In the genomic region with DNA sequence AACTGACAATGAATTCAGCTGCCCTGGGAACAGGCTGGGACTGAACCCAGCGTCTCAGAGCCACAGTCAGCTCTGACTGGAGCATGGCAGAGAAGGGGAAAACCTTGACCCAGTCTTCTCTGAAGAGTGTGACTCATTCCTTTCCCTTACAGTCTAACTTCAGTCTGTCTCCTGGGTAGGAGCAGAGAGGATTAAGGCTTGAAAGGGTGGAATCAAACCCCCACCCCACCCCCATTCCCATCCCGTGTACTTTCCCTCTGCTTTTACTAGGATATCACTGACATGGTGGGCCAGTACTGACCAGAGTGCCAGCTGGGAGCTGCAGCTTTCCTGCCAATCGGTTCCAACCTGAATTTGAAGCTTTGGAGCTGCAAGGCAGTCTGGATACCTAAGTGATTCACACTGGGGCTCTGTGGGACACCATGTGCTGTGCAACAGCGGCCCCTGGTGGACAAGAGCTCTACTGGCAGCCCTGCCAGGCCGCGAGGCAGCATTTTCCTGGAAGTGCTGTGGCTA, we compare ENCODE assay signal across 8 mouse cellular contexts.
DNase-seq lines count a peak whose midpoint lies in the region; ATAC-seq and TF ChIP-seq lines count a peak whose summit lies in the region.

No protein-coding gene starts in this region.

- DNase-seq in MEL (ENCODE audit: low read depth, low spot score), result peak; percentile 61
- DNase-seq in cerebellum, adult 2 months, result peak; percentile 63 to 75
- DNase-seq in forelimb bud, embryonic 11.5 days (ENCODE audit: low read depth, low spot score), result peak; percentile 85
- peak; percentile 89 for DNase-seq in hindbrain, embryonic 10.5 days (ENCODE audit: low spot score)
- DNase-seq in layer of hippocampus, adult 9-10 months (ENCODE audit: low spot score), result peak; percentile 60
- DNase-seq in ovary, postnatal 14 days (ENCODE audit: low spot score), result peak; percentile 80
- DNase-seq in thymus, postnatal 10 days (ENCODE audit: low spot score in 2 of 2), result peak; percentile 49 to 81

- H3K4me1 ChIP-seq in MEL (ENCODE audit: control insufficient read depth in 1 of 2, insufficient read depth in 2 of 2, low read length in 2 of 2), result no peaks in the 10 kb centered on the region
- no peaks in the 10 kb centered on the region for H3K4me1 ChIP-seq in cerebellum, adult 2 months (ENCODE audit: control insufficient read depth, insufficient read depth, low read length)
- H3K4me1 ChIP-seq in hindbrain, embryonic 10.5 days (replicated peaks), result peaks cover 7% of the 10 kb centered on the region; the same call in 1 of the 2 replicates
- H3K4me1 ChIP-seq in lung, embryonic 15.5 days, result no peaks in the 10 kb centered on the region

- no peak overlapping the region for H3K9ac ChIP-seq in MEL (ENCODE audit: control insufficient read depth, low read depth, low read length, poor library complexity, severe bottlenecking)
- no peak overlapping the region for H3K9ac ChIP-seq in lung, embryonic 15.5 days

- TF ChIP-seq RAD21 in MEL (IDR thresholded peaks at IDR 0.05; ENCODE audit: low read depth, low read length), result peak; percentile 87

- no peak overlapping the region for H3K4me2 ChIP-seq in lung, embryonic 15.5 days

- H3K27me3 ChIP-seq in MEL (ENCODE audit: control insufficient read depth in 1 of 2, insufficient read depth in 2 of 2, low read length in 2 of 2), result no peaks in the 10 kb centered on the region
- H3K27me3 ChIP-seq in cerebellum, adult 2 months (ENCODE audit: control insufficient read depth, insufficient read depth, low read length), result no peaks in the 10 kb centered on the region
- peaks cover 5% of the 10 kb centered on the region; the same call in 1 of the 2 replicates for H3K27me3 ChIP-seq in hindbrain, embryonic 10.5 days (ENCODE audit: insufficient read depth, poor library complexity, severe bottlenecking)
- peaks cover 4% of the 10 kb centered on the region for H3K27me3 ChIP-seq in lung, embryonic 15.5 days

- H3K36me3 ChIP-seq in MEL (ENCODE audit: control insufficient read depth in 1 of 2, insufficient read depth in 2 of 2, low read length in 2 of 2), result no peaks in the 10 kb centered on the region
- H3K36me3 ChIP-seq in hindbrain, embryonic 10.5 days, result no peaks in the 10 kb centered on the region
- no peaks in the 10 kb centered on the region for H3K36me3 ChIP-seq in lung, embryonic 15.5 days

- no peak for TF ChIP-seq EP300 in MEL (IDR thresholded peaks at IDR 0.05; ENCODE audit: low read depth in 1 of 2, low read length in 2 of 2)

- no peak overlapping the region for H3K4me3 ChIP-seq in MEL (ENCODE audit: control insufficient read depth in 1 of 2, insufficient read depth in 1 of 2, low read depth in 2 of 2, low read length in 2 of 2)
- no peak overlapping the region for H3K4me3 ChIP-seq in cerebellum, adult 2 months (replicated peaks; ENCODE audit: insufficient read depth, low read depth, low read length)
- H3K4me3 ChIP-seq in hindbrain, embryonic 10.5 days, result no peak overlapping the region
- H3K4me3 ChIP-seq in lung, embryonic 15.5 days, result no peak overlapping the region

- no peaks in the 10 kb centered on the region for H3K9me3 ChIP-seq in MEL (replicated peaks; ENCODE audit: insufficient read depth, low read length)
- no peaks in the 10 kb centered on the region for H3K9me3 ChIP-seq in hindbrain, embryonic 10.5 days
- H3K9me3 ChIP-seq in lung, embryonic 15.5 days, result no peaks in the 10 kb centered on the region

- peak; percentile 81 for ATAC-seq in lung, embryonic 15.5 days (ENCODE audit: borderline replicate concordance, extremely low read depth, low FRiP score, low TSS enrichment)

- no peak overlapping the region for H3K27ac ChIP-seq in MEL (ENCODE audit: control insufficient read depth, low read depth, low read length)
- no peak overlapping the region for H3K27ac ChIP-seq in cerebellum, adult 2 months (ENCODE audit: insufficient read depth, low read length)
- H3K27ac ChIP-seq in hindbrain, embryonic 10.5 days, result peak overlapping the region; percentile 6; the same call in 1 of the 2 replicates
- no peak overlapping the region for H3K27ac ChIP-seq in lung, embryonic 15.5 days

- no peaks in the 10 kb centered on the region for H3K79me2 ChIP-seq in MEL (ENCODE audit: control insufficient read depth, insufficient read depth, low read length, poor library complexity)

- peak; percentile 75 to 97 (median 87) for TF ChIP-seq CTCF in MEL (IDR thresholded peaks at IDR 0.05 in 2 of 3, conservative IDR thresholded peaks at IDR 0.05 in 1 of 3; ENCODE audit: control insufficient read depth in 1 of 3, insufficient read depth in 1 of 3, low read depth in 2 of 3, low read length in 3 of 3, poor library complexity in 1 of 3, severe bottlenecking in 1 of 3)
- peak; percentile 96 for TF ChIP-seq CTCF in cerebellum, adult 2 months (IDR thresholded peaks at IDR 0.05; ENCODE audit: borderline replicate concordance, insufficient read depth, low read depth, low read length)

- no peak for TF ChIP-seq POLR2A in MEL (IDR thresholded peaks at IDR 0.05; ENCODE audit: control insufficient read depth in 1 of 2, insufficient read depth in 1 of 2, low read depth in 1 of 2, low read length in 2 of 2, poor library complexity in 1 of 2)
- TF ChIP-seq POLR2A in cerebellum, adult 2 months (IDR thresholded peaks at IDR 0.05; ENCODE audit: borderline replicate concordance, insufficient read depth, low read length), result no peak

- WGBS in cerebellum, adult 2 months, result 14% methylated on average over 6 of the region's 6 CpGs
- 9% methylated on average over 6 of the region's 6 CpGs for WGBS in hindbrain, embryonic 10.5 days
- WGBS in lung, embryonic 15.5 days, result 15% methylated on average over 6 of the region's 6 CpGs

TF ChIP-seq in MEL, 35 proteins besides CTCF, POLR2A, EP300 and RAD21:
- TF ChIP-seq USF1 (IDR thresholded peaks at IDR 0.05; ENCODE audit: low read depth, low read length), result peak; percentile 12; the same call in 1 of the 2 replicates
- no peak for TF ChIP-seq MXI1 (IDR thresholded peaks at IDR 0.05; ENCODE audit: low read depth, low read length)
- TF ChIP-seq SMC3 (IDR thresholded peaks at IDR 0.05; ENCODE audit: low read depth, low read length), result peak; percentile 79
- peak; percentile 40; the same call in 1 of the 2 replicates for TF ChIP-seq MAX (IDR thresholded peaks at IDR 0.05; ENCODE audit: low read length)
- TF ChIP-seq ZC3H11A (IDR thresholded peaks at IDR 0.05; ENCODE audit: low read depth, low read length), result peak; percentile 82
